Mouse (Mus musculus) hindbrain, embryonic 16.5 days (tissue): Measurements from ENCODE around the gene C130032M10Rik. TPM values are rescaled to one million over a fixed set of nuclear protein-coding genes. Genes with fewer than 3 reads are reported as not detected.
"Not testable (repeated sequence)": the region's sequence is repeated elsewhere in the genome, so short reads cannot be mapped to it uniquely, and the experiment has no call there.

ENCODE experiments used
- ATAC-seq: fragments of 200-750 bp; cut with Nextera tagmentation; 2 replicates; pipeline ENCODE4 v1.8.0; 2017; ENCODE audit warnings: moderate TSS enrichment, moderate library complexity
- H3K27ac ChIP-seq: fragments of 300-500 bp; sonication (generic); 2 replicates; pipeline ENCODE4 v1.5.1; 2014; ENCODE audit warnings: low read depth, mild to moderate bottlenecking, control low read depth, low read length, moderate library complexity
- H3K27me3 ChIP-seq: fragments of 300-500 bp; sonication (generic); replicated peaks from 2 replicates; pipeline ENCODE4 v1.6.1; 2014; ENCODE audit warnings: low read length; ENCODE audit not compliant: control insufficient read depth, insufficient read depth
- H3K36me3 ChIP-seq: fragments of 300-500 bp; sonication (generic); 2 replicates; pipeline ENCODE4 v1.6.1; 2014; ENCODE audit warnings: mild to moderate bottlenecking, low read length, moderate library complexity, mixed read lengths; ENCODE audit not compliant: control insufficient read depth, insufficient read depth
- H3K4me1 ChIP-seq: fragments of 300-500 bp; sonication (generic); 2 replicates; pipeline ENCODE4 v1.6.1; 2014; ENCODE audit warnings: low read depth, low read length; ENCODE audit not compliant: control insufficient read depth, insufficient read depth
- H3K4me2 ChIP-seq: fragments of 300-500 bp; sonication (generic); 2 replicates; pipeline ENCODE4 v1.6.1; 2014; ENCODE audit warnings: mild to moderate bottlenecking, low read length, control low read depth, moderate library complexity
- H3K4me3 ChIP-seq: fragments of 300-500 bp; sonication (generic); 2 replicates; pipeline ENCODE4 v1.5.1; 2014; ENCODE audit warnings: mild to moderate bottlenecking, low read length, control low read depth, moderate library complexity
- H3K9ac ChIP-seq: fragments of 300-500 bp; sonication (generic); 2 replicates; pipeline ENCODE4 v1.6.1; 2014; ENCODE audit warnings: low read depth, mild to moderate bottlenecking, control low read depth, low read length, moderate library complexity
- H3K9me3 ChIP-seq: fragments of 300-500 bp; sonication (generic); 2 replicates; pipeline ENCODE4 v1.6.1; 2014; ENCODE audit warnings: mild to moderate bottlenecking, low read length, moderate library complexity; ENCODE audit not compliant: control insufficient read depth
- WGBS: fragments of 180-500 bp; shearing (Covaris S2); extraction: QIAGEN DNeasy Blood & Tissue Kit; methylation state at CpG from one replicate; pipeline ENCODE4 v1.1.7; 2014; 5-methylcytosine and 5-hydroxymethylcytosine counted together
- polyA plus RNA-seq: library from polyadenylated mRNA; unstranded; fragments of >200 nt; fragmentation: Nextera tagmentation; extraction: Ambion mirVana; gene quantifications from 2 replicates; pipeline ENCODE4 v1.2.1, GENCODE M21; 2015

Gene C130032M10Rik
- polyA plus RNA-seq, 1 experiment from 2014 or later, result not detected

DNA sequence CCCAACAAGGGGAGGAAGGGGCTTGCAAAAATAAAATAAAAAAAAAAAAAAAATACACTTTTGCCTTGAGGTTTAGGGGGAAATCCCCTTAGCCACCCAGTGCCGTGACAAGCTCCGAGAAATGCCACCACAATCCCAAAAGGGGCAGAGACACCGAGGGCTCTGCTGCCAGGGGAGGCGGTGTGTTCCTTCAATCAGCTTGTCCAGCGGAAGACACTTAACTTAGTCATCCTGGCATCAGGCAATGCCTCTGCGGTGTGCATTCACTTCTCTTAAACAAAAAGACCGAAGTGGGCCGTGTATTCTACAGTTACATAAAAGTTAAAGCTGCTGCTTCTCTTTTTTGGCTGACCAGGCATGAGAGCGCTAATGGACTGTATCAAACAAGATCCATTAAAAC, 8.1 kb upstream of the C130032M10Rik start:
- Histone ChIP-seq H3K4me3 (no peak overlapping the region), H3K9ac (no peak overlapping the region), H3K36me3 (no peaks in the 10 kb centered on the region), H3K27ac (no peak overlapping the region), H3K4me2 (no peak overlapping the region), H3K4me1 (no peaks in the 10 kb centered on the region), H3K9me3 (no peaks in the 10 kb centered on the region; the same call in none of the 2 replicates), H3K27me3 (no peaks in the 10 kb centered on the region)
- WGBS, result 85% methylated on average over 9 of the region's 9 CpGs
- no peak for ATAC-seq

DNA sequence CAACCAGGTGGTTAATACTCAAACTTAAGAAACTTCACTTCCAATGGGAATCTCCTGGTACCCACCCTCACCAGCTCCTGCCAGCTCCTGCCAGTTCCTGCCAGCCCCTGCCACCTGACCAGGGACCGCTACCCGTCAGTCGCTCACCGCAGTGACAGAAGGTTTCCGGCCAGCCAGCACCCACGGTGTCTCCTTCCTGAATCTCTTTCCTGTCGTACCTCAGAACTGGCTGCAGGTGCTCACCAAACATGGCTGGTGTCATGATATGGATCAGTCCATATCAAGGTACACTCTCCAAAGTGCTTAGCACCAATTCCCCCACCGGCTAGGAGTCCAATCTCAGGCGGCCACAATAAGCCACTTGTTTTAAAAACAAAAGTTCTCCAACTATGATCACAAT, 5.7 kb upstream of the C130032M10Rik start:
- no peaks in the 10 kb centered on the region for H3K27me3 ChIP-seq
- H3K4me1 ChIP-seq, result no peaks in the 10 kb centered on the region
- peaks cover 8% of the 10 kb centered on the region for H3K36me3 ChIP-seq
- no peak overlapping the region for H3K9ac ChIP-seq
- H3K9me3 ChIP-seq, result peaks cover 15% of the 10 kb centered on the region
- no peak overlapping the region for H3K4me3 ChIP-seq
- H3K27ac ChIP-seq, result no peak overlapping the region
- H3K4me2 ChIP-seq, result no peak overlapping the region
- no peak for ATAC-seq
- 92% methylated on average over 9 of the region's 9 CpGs for WGBS

DNA sequence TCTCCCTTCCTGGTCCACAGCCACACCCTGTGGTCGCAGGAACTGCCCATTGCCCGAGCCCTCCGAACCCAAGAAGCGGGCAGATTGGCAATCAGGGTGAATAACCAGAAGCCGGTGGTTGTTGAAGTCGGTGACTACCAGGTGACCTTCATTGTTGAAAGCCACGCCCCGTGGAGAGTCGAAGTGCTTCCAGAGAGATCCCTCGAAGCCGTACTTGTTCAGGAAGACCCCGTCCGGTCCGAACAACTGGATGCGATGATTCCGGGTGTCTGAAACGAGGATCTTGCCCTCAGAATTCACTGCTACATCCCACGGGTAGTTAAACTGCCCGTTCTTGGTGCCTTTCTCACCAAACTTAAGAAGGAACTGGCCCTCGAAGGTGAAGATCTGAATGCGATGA, 2.7 kb upstream of the C130032M10Rik start:
- no peaks in the 10 kb centered on the region for H3K4me1 ChIP-seq
- no peak overlapping the region for H3K4me3 ChIP-seq
- no peak overlapping the region for H3K4me2 ChIP-seq
- peaks cover 8% of the 10 kb centered on the region for H3K36me3 ChIP-seq
- no peak overlapping the region for H3K9ac ChIP-seq
- H3K9me3 ChIP-seq, result peaks cover 15% of the 10 kb centered on the region
- H3K27me3 ChIP-seq, result no peaks in the 10 kb centered on the region
- H3K27ac ChIP-seq, result no peak overlapping the region
- ATAC-seq, result no peak
- WGBS, result 96% methylated on average over 21 of the region's 21 CpGs

DNA sequence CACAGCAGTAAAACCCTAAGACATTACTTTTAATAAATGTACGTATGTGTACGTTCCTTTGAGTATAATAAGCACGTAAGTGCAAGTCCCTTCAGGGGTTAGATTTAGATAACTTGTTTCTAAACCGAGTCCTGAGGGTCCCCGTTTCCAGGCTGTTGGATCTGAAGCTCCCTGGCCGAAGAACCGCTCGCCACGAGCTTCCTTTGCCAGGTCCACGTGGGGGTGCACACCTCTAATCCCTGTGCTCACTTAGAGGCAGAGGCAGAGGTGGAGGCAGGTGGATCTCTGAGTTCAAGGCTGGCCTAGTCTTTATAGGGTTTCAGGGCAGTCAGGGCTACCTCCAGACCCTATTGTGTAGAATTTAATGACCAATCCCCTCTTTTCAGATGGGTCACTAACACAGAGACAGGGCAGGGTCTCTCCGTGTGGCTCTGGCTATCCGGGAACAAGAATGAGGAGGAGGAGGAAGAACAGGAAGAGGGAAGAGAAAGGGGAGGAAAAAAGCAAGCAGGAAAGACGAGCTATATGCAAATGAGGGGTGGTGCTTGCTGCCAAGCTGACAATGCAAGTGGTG, 2.5 kb downstream of the C130032M10Rik start:
- no peak overlapping the region for H3K9ac ChIP-seq
- no peak overlapping the region for H3K4me2 ChIP-seq
- no peaks in the 10 kb centered on the region for H3K27me3 ChIP-seq
- no peak for ATAC-seq
- H3K27ac ChIP-seq, result no peak overlapping the region
- H3K4me3 ChIP-seq, result no peak overlapping the region
- 79% methylated on average over 13 of the region's 13 CpGs for WGBS
- peaks cover 8% of the 10 kb centered on the region for H3K36me3 ChIP-seq
- H3K9me3 ChIP-seq, result peaks cover 10% of the 10 kb centered on the region
- no peaks in the 10 kb centered on the region for H3K4me1 ChIP-seq

DNA sequence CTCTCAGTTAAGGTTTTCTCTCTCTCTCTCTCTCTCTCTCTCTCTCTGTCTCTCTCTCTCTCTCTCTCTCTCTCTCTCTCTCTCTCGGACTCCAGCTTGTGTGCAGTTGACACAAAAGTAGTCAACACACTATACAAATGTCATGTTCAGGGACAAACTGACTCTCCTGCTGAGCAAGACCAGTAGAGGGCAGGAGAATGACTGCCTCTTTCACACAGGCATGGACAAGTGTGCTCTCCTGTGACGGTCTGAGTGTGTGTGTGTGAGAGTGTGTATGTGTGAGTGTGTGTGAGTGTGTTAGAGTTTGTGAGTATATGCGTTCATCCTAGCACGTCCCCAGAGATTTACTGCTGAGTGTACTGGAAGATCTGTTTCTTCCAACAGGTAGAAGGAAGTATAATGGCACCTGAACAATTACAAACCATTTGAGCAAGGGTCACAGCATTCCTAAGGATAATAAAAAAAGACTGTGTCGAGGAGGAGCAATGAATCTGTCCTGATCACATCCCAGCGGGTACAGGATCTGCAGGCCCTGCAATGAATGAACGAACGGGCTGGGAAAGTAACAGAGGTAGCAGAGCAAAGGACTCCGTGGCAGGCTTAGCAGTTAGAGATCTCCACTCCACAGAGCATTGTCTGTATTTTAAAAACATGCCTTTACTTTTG, 3.4 kb downstream of the C130032M10Rik start:
- no peak overlapping the region for H3K9ac ChIP-seq
- no peaks in the 10 kb centered on the region for H3K27me3 ChIP-seq
- H3K4me2 ChIP-seq, result no peak overlapping the region
- H3K27ac ChIP-seq, result no peak overlapping the region
- peaks cover under 1% of the 10 kb centered on the region; the same call in 1 of the 2 replicates for H3K9me3 ChIP-seq
- no peak for ATAC-seq
- H3K36me3 ChIP-seq, result no peaks in the 10 kb centered on the region
- 70% methylated on average over 9 of the region's 9 CpGs for WGBS
- no peaks in the 10 kb centered on the region for H3K4me1 ChIP-seq
- H3K4me3 ChIP-seq, result no peak overlapping the region

DNA sequence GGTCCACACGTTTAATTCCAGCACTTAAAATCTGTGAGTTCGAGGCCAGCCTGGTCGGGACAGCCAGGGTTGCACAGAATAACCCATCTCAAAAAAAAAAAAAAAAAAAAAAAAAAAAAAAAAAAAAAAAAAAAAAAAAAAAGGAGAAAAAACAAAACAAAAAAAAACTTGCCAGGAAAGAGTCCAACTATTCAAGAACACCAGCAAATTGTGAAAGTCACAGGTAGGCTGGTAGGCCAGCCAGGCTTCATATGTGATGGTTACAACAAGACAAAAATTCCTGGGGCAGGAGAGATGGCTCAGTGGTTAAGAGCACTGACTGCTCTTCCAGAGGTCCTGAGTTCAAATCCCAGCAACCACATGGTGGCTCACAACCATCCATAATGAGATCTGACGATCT, 5.0 kb downstream of the C130032M10Rik start:
- ATAC-seq, H3K4me1 ChIP-seq, H3K9me3 ChIP-seq, H3K9ac ChIP-seq, H3K27ac ChIP-seq, H3K4me2 ChIP-seq, H3K36me3 ChIP-seq, H3K27me3 ChIP-seq, H3K4me3 ChIP-seq: not testable (repeated sequence)
- 74% methylated on average over 4 of the region's 4 CpGs for WGBS

DNA sequence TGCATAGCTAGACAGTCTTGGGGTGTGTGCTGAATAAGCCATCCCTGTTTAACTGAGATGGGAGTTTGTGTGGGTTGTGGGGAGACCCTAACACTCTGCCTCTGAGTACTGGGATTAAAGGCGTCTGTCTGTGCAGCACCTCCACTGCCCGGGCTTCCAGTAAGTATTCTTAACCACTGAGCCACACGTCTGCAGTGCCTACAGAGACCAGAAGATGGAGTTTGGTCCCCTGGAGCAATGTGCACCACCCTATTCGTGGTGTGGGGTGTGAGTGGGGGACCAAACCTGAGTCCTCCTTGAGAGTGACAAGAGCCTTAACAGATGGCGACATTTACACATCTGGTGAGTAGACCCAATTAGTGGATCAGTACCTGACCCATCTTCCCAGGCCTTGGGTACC, 6.5 kb downstream of the C130032M10Rik start:
- Histone ChIP-seq H3K27ac (no peak overlapping the region), H3K9me3 (no peaks in the 10 kb centered on the region), H3K36me3 (no peaks in the 10 kb centered on the region), H3K4me1 (peaks cover 13% of the 10 kb centered on the region), H3K4me3 (no peak overlapping the region), H3K4me2 (no peak overlapping the region), H3K9ac (no peak overlapping the region), H3K27me3 (no peaks in the 10 kb centered on the region)
- 59% methylated on average over 5 of the region's 5 CpGs for WGBS
- ATAC-seq, result no peak

DNA sequence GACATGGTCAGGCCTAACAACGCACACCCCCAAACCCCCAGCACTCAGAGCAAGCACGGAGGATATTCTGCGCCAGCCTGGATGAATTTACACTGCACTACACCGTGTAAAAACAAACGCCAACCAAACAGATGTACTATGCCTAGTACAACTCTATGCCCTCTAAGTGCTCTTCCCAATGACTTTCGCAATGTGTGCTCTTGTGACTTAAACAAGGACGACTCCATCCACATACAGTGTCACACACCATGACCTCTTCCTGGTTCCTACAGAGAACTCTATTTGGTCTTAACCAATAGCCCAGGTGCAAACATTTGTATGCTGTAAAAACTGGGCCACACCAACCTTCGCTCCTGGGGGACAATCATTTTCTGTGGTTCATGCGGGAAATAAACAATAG, 7.0 kb downstream of the C130032M10Rik start:
- Histone ChIP-seq H3K9me3 (no peaks in the 10 kb centered on the region), H3K4me3 (no peak overlapping the region), H3K4me1 (peaks cover 15% of the 10 kb centered on the region), H3K4me2 (no peak overlapping the region), H3K27ac (no peak overlapping the region), H3K36me3 (no peaks in the 10 kb centered on the region), H3K9ac (no peak overlapping the region), H3K27me3 (no peaks in the 10 kb centered on the region)
- 93% methylated on average over 9 of the region's 9 CpGs for WGBS
- no peak for ATAC-seq

DNA sequence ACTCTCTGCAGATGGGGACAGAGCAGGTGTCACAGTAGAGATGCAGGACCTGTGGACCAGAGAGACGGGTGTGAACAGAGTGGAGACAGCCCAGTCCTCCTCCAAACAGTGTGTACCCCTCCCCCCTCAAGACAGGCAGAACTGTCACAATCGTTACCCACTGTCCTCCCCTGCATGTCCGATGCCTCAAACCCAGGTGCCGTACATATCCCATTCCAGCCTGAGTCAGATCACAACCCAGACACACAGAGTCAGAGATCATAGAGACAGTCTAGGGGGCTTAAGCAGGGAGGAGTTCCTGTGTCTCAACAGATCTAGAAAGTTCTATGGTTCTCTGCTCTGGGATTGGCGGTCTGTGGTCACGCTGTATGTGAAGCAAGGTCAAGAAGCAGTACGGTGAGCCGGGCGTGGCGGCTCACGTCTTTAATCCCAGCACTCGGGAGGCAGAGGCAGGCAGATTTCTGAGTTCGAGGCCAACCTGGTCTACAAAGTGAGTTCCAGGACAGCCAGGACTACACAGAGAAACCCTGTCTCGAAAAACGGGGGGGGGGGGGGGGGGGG, 9.7 kb downstream of the C130032M10Rik start:
- Histone ChIP-seq H3K4me2 (no peak overlapping the region), H3K4me1 (peaks cover 17% of the 10 kb centered on the region), H3K27me3 (no peaks in the 10 kb centered on the region), H3K36me3 (no peaks in the 10 kb centered on the region), H3K27ac (no peak overlapping the region), H3K9ac (no peak overlapping the region), H3K9me3 (no peaks in the 10 kb centered on the region), H3K4me3 (no peak overlapping the region)
- no peak for ATAC-seq
- WGBS, result 92% methylated on average over 12 of the region's 15 CpGs
